Mouse (Mus musculus) heart, embryonic 14.5 days (tissue): Measurements from ENCODE around the gene Vgf. TPM values are rescaled to one million over a fixed set of nuclear protein-coding genes. Genes with fewer than 3 reads are reported as not detected.

Experiments
- ATAC-seq: fragments of 200-750 bp; cut with Nextera tagmentation; 2 replicates; pipeline ENCODE4 v1.8.0; 2017; ENCODE audit warnings: low read depth, moderate TSS enrichment; ENCODE audit not compliant: insufficient number of reproducible peaks, insufficient read depth, low FRiP score
- H3K27ac ChIP-seq, 2 experiments: fragments of 200-500 bp in 1 of 2; fragments of 300-500 bp in 1 of 2; sonication (generic) in 1 of 2; replicated peaks in 1 of 2; 2 replicates each; pipeline ENCODE4 v1.5.1; 2012 to 2014; ENCODE audit warnings: low read depth in 2 of 2, low read length in 2 of 2, control low read depth in 1 of 2, mild to moderate bottlenecking in 1 of 2, mixed read lengths in 1 of 2; ENCODE audit not compliant: control insufficient read depth in 1 of 2, insufficient read depth in 1 of 2
- H3K27me3 ChIP-seq: fragments of 300-500 bp; sonication (generic); 2 replicates; pipeline ENCODE4 v1.6.1; 2014; ENCODE audit warnings: mild to moderate bottlenecking, low read length, control low read depth; ENCODE audit not compliant: control insufficient read depth, insufficient read depth
- H3K36me3 ChIP-seq: fragments of 300-500 bp; sonication (generic); 2 replicates; pipeline ENCODE4 v1.6.1; 2014; ENCODE audit warnings: mild to moderate bottlenecking, control low read depth, low read length, mixed read lengths; ENCODE audit not compliant: control insufficient read depth, insufficient read depth
- H3K4me1 ChIP-seq, 2 experiments: fragments of 200-500 bp in 1 of 2; fragments of 300-500 bp in 1 of 2; sonication (generic) in 1 of 2; 2 replicates each; pipeline ENCODE4 v1.6.1; 2012 to 2014; ENCODE audit warnings: low read length in 2 of 2, control low read depth in 1 of 2, mixed read lengths in 1 of 2; ENCODE audit not compliant: control insufficient read depth in 2 of 2, insufficient read depth in 2 of 2
- H3K4me2 ChIP-seq: fragments of 300-500 bp; sonication (generic); 2 replicates; pipeline ENCODE4 v1.6.1; 2014; ENCODE audit warnings: mild to moderate bottlenecking, low read length
- H3K4me3 ChIP-seq, 2 experiments: fragments of 200-500 bp in 1 of 2; fragments of 300-500 bp in 1 of 2; sonication (generic) in 1 of 2; 2 replicates each; pipeline ENCODE4 v1.5.1; 2012 to 2014; ENCODE audit warnings: low read length in 2 of 2, mild to moderate bottlenecking in 2 of 2, control low read depth in 1 of 2, low read depth in 1 of 2, moderate library complexity in 1 of 2; ENCODE audit not compliant: control insufficient read depth in 1 of 2, insufficient read depth in 1 of 2
- H3K9ac ChIP-seq: fragments of 300-500 bp; sonication (generic); 2 replicates; pipeline ENCODE4 v1.6.1; 2014; ENCODE audit warnings: mild to moderate bottlenecking, low read length
- H3K9me3 ChIP-seq: fragments of 300-500 bp; sonication (generic); 2 replicates; pipeline ENCODE4 v1.6.1; 2016; ENCODE audit warnings: low read length, control low read depth; ENCODE audit not compliant: control insufficient read depth
- WGBS: fragments of 180-500 bp; shearing (Covaris S2); extraction: QIAGEN DNeasy Blood & Tissue Kit; methylation state at CpG from one replicate; pipeline ENCODE4 v1.1.7; 2014; 5-methylcytosine and 5-hydroxymethylcytosine counted together
- polyA plus RNA-seq: library from polyadenylated mRNA; unstranded; fragments of >200 nt; fragmentation: Nextera tagmentation; extraction: Ambion mirVana; gene quantifications from 2 replicates; pipeline ENCODE4 v1.2.1, GENCODE M21; 2014

Gene Vgf
- polyA plus RNA-seq = 0.09 TPM in 1 of 2 replicates, not detected in the other

- Histone ChIP-seq H3K27ac (no peak within 1 kb of the TSS), H3K4me3 (no peak within 1 kb of the TSS), H3K4me1 (peaks cover 5 to 10% of the 10 kb centered on the region in 2 experiments), H3K9ac (no peak within 1 kb of the TSS), H3K27me3 (peaks cover 73% of the 10 kb centered on the region), H3K4me2 (no peak within 1 kb of the TSS), H3K36me3 (no peaks in the 10 kb centered on the region), H3K9me3 (no peaks in the 10 kb centered on the region)
- ATAC-seq = no peak
- WGBS = 7% methylated on average over 4 of the region's 4 CpGs
These were observed at the start of gene Vgf for GRCm38 (mm10) chr5:137026092-137026491. Gene Vgf (plus strand): TSS chr5:137026392.

GRCm38 (mm10) chr5:136977769-136978168 lies 48.4 kb upstream of the Vgf start:
- Histone ChIP-seq H3K36me3 (peaks cover 17% of the 10 kb centered on the region), H3K4me1 (no peaks in the 10 kb centered on the region), H3K9ac (no peak overlapping the region), H3K9me3 (no peaks in the 10 kb centered on the region), H3K27ac (no peak overlapping the region), H3K27me3 (no peaks in the 10 kb centered on the region), H3K4me2 (no peak overlapping the region), H3K4me3 (no peak overlapping the region)
- 64% methylated on average over 4 of the region's 4 CpGs for WGBS
- no peak for ATAC-seq

- no peak overlapping the region for H3K27ac ChIP-seq
- H3K9me3 ChIP-seq = no peaks in the 10 kb centered on the region
- H3K4me2 ChIP-seq = no peak overlapping the region
- H3K9ac ChIP-seq = no peak overlapping the region
- no peaks in the 10 kb centered on the region for H3K4me1 ChIP-seq
- no peak for ATAC-seq
- 82% methylated on average over 2 of the region's 2 CpGs for WGBS
- no peak overlapping the region for H3K4me3 ChIP-seq
- H3K27me3 ChIP-seq = no peaks in the 10 kb centered on the region
- H3K36me3 ChIP-seq = peaks cover 32% of the 10 kb centered on the region
These were observed 46.4 kb upstream of the Vgf start for GRCm38 (mm10) chr5:136979762-136980161.

GRCm38 (mm10) chr5:136980974-136981373 lies 45.2 kb upstream of the Vgf start:
- Histone ChIP-seq H3K4me3 (no peak overlapping the region), H3K36me3 (peaks cover 33% of the 10 kb centered on the region), H3K4me2 (no peak overlapping the region), H3K9me3 (no peaks in the 10 kb centered on the region), H3K4me1 (peaks cover 0 to 1% of the 10 kb centered on the region in 2 experiments; a peak in 1 of 4 replicates), H3K27ac (no peak overlapping the region), H3K27me3 (no peaks in the 10 kb centered on the region), H3K9ac (no peak overlapping the region)
- ATAC-seq = no peak
- whole genome bisulfite sequencing = 85% methylated on average over 8 of the region's 8 CpGs

GRCm38 (mm10) chr5:136982338-136982930 lies 43.8 kb upstream of the Vgf start:
- Histone ChIP-seq H3K27ac (no peak overlapping the region), H3K9me3 (no peaks in the 10 kb centered on the region), H3K36me3 (peaks cover 33% of the 10 kb centered on the region), H3K9ac (no peak overlapping the region), H3K4me3 (no peak overlapping the region), H3K27me3 (no peaks in the 10 kb centered on the region), H3K4me1 (peaks cover 3 to 6% of the 10 kb centered on the region in 2 experiments; a peak in 2 of 4 replicates), H3K4me2 (no peak overlapping the region)
- ATAC-seq = no peak
- 47% methylated on average over 14 of the region's 16 CpGs for whole genome bisulfite sequencing

GRCm38 (mm10) chr5:136984828-136985227 lies 41.4 kb upstream of the Vgf start:
- Histone ChIP-seq H3K36me3 (peaks cover 46% of the 10 kb centered on the region), H3K4me2 (no peak overlapping the region), H3K27ac (no peak overlapping the region), H3K9me3 (no peaks in the 10 kb centered on the region), H3K27me3 (no peaks in the 10 kb centered on the region), H3K9ac (no peak overlapping the region), H3K4me3 (no peak overlapping the region), H3K4me1 (peaks cover 7 to 9% of the 10 kb centered on the region in 2 experiments; a peak in 3 of 4 replicates)
- WGBS = 48% methylated on average over 14 of the region's 14 CpGs
- no peak for ATAC-seq

GRCm38 (mm10) chr5:136986695-136987137 lies 39.5 kb upstream of the Vgf start, which contains the start of gene Plod3:
Gene Plod3 (plus strand): TSS chr5:136987019.
- Histone ChIP-seq H3K27ac (peak within 1 kb of the TSS; percentile 87 to 94), H3K27me3 (no peaks in the 10 kb centered on the region), H3K4me2 (peak within 1 kb of the TSS; percentile 94), H3K36me3 (peaks cover 55% of the 10 kb centered on the region), H3K9ac (peak within 1 kb of the TSS; percentile 92), H3K4me1 (peaks cover 7 to 9% of the 10 kb centered on the region in 2 experiments; a peak in 3 of 4 replicates), H3K4me3 (peak within 1 kb of the TSS; percentile 79 to 83), H3K9me3 (no peaks in the 10 kb centered on the region)
- peak; percentile 94 for ATAC-seq
- whole genome bisulfite sequencing = 0% methylated on average over 26 of the region's 26 CpGs
